Mouse (Mus musculus) urinary bladder, postnatal 36 days (tissue): ENCODE measurements around the gene Snai1.
A peak's percentile ranks its signal among the peaks of the same experiment; 100 is the strongest.

Experiments
- DNase-seq, 2 experiments: peaks; one replicate each; pipeline ENCODE4 v3.0.0; 2022; ENCODE audit warnings: low spot score in 2 of 2, mixed read lengths in 1 of 2

The Snai1 gene

GRCm38 (mm10) chr2:167537476-167538297 lies at the start of gene Snai1:
TSS of gene Snai1 (plus strand) at chr2:167538195.
- peak; percentile 81 to 93 for DNase-seq

- DNase-seq, result peak in 1 of 2 experiments; percentile 30
These were observed 47.0 kb upstream of the Snai1 start for GRCm38 (mm10) chr2:167490813-167491525.

GRCm38 (mm10) chr2:167491757-167492708 lies 46.0 kb upstream of the Snai1 start, which contains the start of gene Rnf114:
TSS of gene Rnf114 (plus strand) at chr2:167492645.
- DNase-seq, result peak; percentile 27 to 37

GRCm38 (mm10) chr2:167492713-167493636 lies 45.0 kb upstream of the Snai1 start, which contains the start of gene Spata2:
TSS of gene Spata2 (minus strand) at chr2:167492887.
- peak; percentile 94 to 95 for DNase-seq

- no peak for DNase-seq
These were observed 41.6 kb upstream of the Snai1 start for GRCm38 (mm10) chr2:167496437-167496836.

GRCm38 (mm10) chr2:167497272-167497671 lies 40.7 kb upstream of the Snai1 start:
- DNase-seq, result no peak

- DNase-seq, result no peak
These were observed 35.3 kb upstream of the Snai1 start for GRCm38 (mm10) chr2:167502554-167503252.

- DNase-seq, result peak; percentile 79 to 83
These were observed 34.6 kb upstream of the Snai1 start for GRCm38 (mm10) chr2:167503253-167503895.

GRCm38 (mm10) chr2:167503896-167504349 lies 34.1 kb upstream of the Snai1 start:
- DNase-seq, result peak; percentile 31 to 43

GRCm38 (mm10) chr2:167505127-167505526 lies 32.9 kb upstream of the Snai1 start:
- DNase-seq, result no peak

- DNase-seq, result no peak
These were observed 31.3 kb upstream of the Snai1 start for GRCm38 (mm10) chr2:167506546-167507260.

GRCm38 (mm10) chr2:167507719-167508385 lies 30.1 kb upstream of the Snai1 start:
- no peak for DNase-seq

- DNase-seq, result no peak
These were observed 29.4 kb upstream of the Snai1 start for GRCm38 (mm10) chr2:167508569-167508968.

- no peak for DNase-seq
These were observed 27.5 kb upstream of the Snai1 start for GRCm38 (mm10) chr2:167510485-167510884.

- DNase-seq, result no peak
These were observed 25.6 kb upstream of the Snai1 start for GRCm38 (mm10) chr2:167512365-167512764.

- no peak for DNase-seq
These were observed 25.0 kb upstream of the Snai1 start for GRCm38 (mm10) chr2:167512970-167513369.

GRCm38 (mm10) chr2:167514641-167515040 lies 23.4 kb upstream of the Snai1 start:
- DNase-seq, result no peak

GRCm38 (mm10) chr2:167515688-167516087 lies 22.3 kb upstream of the Snai1 start:
- no peak for DNase-seq
